Mouse (Mus musculus): ENCODE measurements at regions not wholly inside any gene's neighbourhood (a gene's known extent, or its start where the extent isn't known, plus 50 kb on each side); places are given as distances from the start of the nearest gene placed in this dataset.

DNA sequence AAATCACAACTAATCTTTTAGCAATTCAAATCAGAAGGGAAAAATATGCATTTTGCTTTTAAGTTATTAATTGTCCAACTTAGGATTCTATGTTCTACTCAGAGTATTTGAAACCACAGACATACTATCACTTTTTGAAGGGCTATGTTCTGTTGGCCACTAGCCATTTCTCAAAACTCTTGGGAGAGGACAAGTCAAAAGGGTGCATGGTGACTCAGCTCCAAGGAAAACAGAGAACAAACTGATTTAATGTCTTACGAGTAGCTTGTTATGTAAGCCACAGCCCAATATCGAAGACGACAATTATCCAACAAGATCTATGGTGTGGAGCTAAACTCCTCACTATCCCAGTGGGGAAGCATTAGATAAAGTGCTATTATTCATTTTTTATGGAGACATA, 247.6 kb downstream of the Kcnj2 start:
- no peak overlapping the region for H3K4me2 ChIP-seq (ENCODE audit: low read length)
- WGBS: 86% methylated on average over 3 of the region's 3 CpGs
- no peak overlapping the region for H3K9ac ChIP-seq (replicated peaks; ENCODE audit: low read depth, low read length)
- no peaks in the 10 kb centered on the region for H3K36me3 ChIP-seq (ENCODE audit: control insufficient read depth, insufficient read depth)
- no peak overlapping the region for H3K4me3 ChIP-seq (replicated peaks; ENCODE audit: low read length)
- H3K9me3 ChIP-seq (ENCODE audit: control insufficient read depth, low read length): no peaks in the 10 kb centered on the region
- no peaks in the 10 kb centered on the region for H3K4me1 ChIP-seq (replicated peaks; ENCODE audit: control insufficient read depth, insufficient read depth, low read length)
- no peaks in the 10 kb centered on the region for H3K27me3 ChIP-seq (replicated peaks; ENCODE audit: control insufficient read depth, insufficient read depth, low read length)
- no peak for ATAC-seq
- no peak overlapping the region for H3K27ac ChIP-seq (ENCODE audit: low read length)

DNA sequence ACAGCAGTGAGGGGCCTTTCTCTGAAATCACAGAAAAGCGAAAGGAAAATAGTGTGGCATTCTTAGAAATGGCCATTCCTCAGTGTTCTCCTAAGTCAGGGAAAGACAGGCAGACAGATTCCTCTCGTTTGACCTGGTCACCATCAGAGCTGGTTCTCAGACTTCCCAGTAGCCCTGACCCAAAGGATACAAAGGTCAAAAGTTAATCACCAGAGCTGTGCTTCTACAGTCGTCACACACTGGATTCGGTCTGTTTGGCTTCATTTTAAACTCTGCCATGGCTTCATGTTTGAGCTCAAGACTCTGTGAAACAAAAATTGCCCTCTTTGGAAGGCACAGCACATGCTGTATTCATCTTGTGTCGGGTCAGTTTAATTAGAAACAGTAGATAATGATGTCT, 255.6 kb downstream of the Kcnj2 start:
- Histone ChIP-seq H3K27ac (ENCODE audit: low read length) (no peak overlapping the region), H3K9ac (replicated peaks; ENCODE audit: low read depth, low read length) (no peak overlapping the region), H3K4me2 (ENCODE audit: low read length) (no peak overlapping the region), H3K4me3 (replicated peaks; ENCODE audit: low read length) (no peak overlapping the region), H3K27me3 (replicated peaks; ENCODE audit: control insufficient read depth, insufficient read depth, low read length) (no peaks in the 10 kb centered on the region), H3K36me3 (ENCODE audit: control insufficient read depth, insufficient read depth) (no peaks in the 10 kb centered on the region), H3K4me1 (replicated peaks; ENCODE audit: control insufficient read depth, insufficient read depth, low read length) (no peaks in the 10 kb centered on the region), H3K9me3 (ENCODE audit: control insufficient read depth, low read length) (no peaks in the 10 kb centered on the region)
- 73% methylated on average over 5 of the region's 5 CpGs for WGBS
- no peak for ATAC-seq

DNA sequence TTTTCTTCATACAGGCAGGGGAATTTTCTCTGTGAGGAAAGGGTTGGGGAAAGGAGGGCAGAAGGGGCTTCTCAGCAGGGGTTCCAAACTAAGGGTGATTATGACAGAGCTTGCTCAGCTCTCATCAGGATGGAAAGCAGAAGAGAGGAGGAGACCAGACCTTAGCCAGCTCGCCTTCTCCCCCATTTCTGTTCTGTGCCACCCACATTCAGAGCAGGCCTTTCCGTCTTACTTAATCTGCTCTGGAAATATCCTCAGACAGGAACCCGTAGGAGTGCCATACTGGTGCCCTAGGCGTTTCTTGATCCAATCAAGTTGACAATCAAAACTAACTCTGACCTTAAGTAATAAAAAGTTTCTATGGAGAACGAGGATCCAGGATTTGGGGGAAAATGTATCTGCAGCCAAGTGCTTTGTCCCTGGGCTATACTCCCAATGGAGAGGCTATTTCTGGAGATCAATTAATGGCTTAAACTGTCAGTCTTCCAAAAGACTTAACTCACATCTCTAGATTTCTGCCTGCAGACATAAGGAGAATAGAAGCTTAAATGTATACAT, 258.6 kb downstream of the Kcnj2 start:
- Histone ChIP-seq H3K27me3 (replicated peaks; ENCODE audit: control insufficient read depth, insufficient read depth, low read length) (no peaks in the 10 kb centered on the region), H3K4me1 (replicated peaks; ENCODE audit: control insufficient read depth, insufficient read depth, low read length) (no peaks in the 10 kb centered on the region), H3K27ac (ENCODE audit: low read length) (no peak overlapping the region), H3K36me3 (ENCODE audit: control insufficient read depth, insufficient read depth) (no peaks in the 10 kb centered on the region), H3K9ac (replicated peaks; ENCODE audit: low read depth, low read length) (no peak overlapping the region), H3K4me3 (replicated peaks; ENCODE audit: low read length) (no peak overlapping the region), H3K4me2 (ENCODE audit: low read length) (no peak overlapping the region), H3K9me3 (ENCODE audit: control insufficient read depth, low read length) (no peaks in the 10 kb centered on the region)
- WGBS: 76% methylated on average over 5 of the region's 5 CpGs
- no peak for ATAC-seq

DNA sequence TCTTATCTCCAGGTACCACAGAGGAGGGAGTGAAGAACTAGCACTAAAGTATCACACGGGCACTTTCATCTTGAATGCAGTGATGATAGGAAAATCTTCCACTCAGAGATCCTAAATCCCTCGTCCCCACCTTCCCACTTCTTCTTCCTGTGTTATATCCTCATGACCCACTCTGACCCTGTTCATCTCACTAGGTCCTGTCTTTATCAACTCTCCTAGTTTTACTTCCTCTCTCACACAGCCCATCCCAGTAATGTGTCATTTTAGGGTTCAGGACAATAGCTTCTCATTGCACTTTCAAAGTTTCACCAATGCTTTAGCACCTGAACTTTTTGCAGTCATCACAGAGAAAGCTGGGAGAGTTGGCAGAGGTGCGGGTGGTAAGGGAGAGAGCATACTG, 261.0 kb downstream of the Kcnj2 start:
- 91% methylated on average over 3 of the region's 3 CpGs for WGBS
- Histone ChIP-seq H3K4me1 (replicated peaks; ENCODE audit: control insufficient read depth, insufficient read depth, low read length) (no peaks in the 10 kb centered on the region), H3K27me3 (replicated peaks; ENCODE audit: control insufficient read depth, insufficient read depth, low read length) (no peaks in the 10 kb centered on the region), H3K9ac (replicated peaks; ENCODE audit: low read depth, low read length) (no peak overlapping the region), H3K4me2 (ENCODE audit: low read length) (no peak overlapping the region), H3K4me3 (replicated peaks; ENCODE audit: low read length) (no peak overlapping the region), H3K36me3 (ENCODE audit: control insufficient read depth, insufficient read depth) (no peaks in the 10 kb centered on the region), H3K27ac (ENCODE audit: low read length) (no peak overlapping the region), H3K9me3 (ENCODE audit: control insufficient read depth, low read length) (no peaks in the 10 kb centered on the region)
- no peak for ATAC-seq

GRCm38 (mm10) chr11:111328258-111328657, 262.3 kb downstream of the Kcnj2 start:
- Histone ChIP-seq H3K4me2 (ENCODE audit: low read length) (no peak overlapping the region), H3K4me1 (replicated peaks; ENCODE audit: control insufficient read depth, insufficient read depth, low read length) (no peaks in the 10 kb centered on the region), H3K27me3 (replicated peaks; ENCODE audit: control insufficient read depth, insufficient read depth, low read length) (no peaks in the 10 kb centered on the region), H3K36me3 (ENCODE audit: control insufficient read depth, insufficient read depth) (no peaks in the 10 kb centered on the region), H3K4me3 (replicated peaks; ENCODE audit: low read length) (no peak overlapping the region), H3K9me3 (ENCODE audit: control insufficient read depth, low read length) (no peaks in the 10 kb centered on the region), H3K27ac (ENCODE audit: low read length) (no peak overlapping the region), H3K9ac (replicated peaks; ENCODE audit: low read depth, low read length) (no peak overlapping the region)
- WGBS: 30% methylated on average over 1 of the region's 1 CpGs
- ATAC-seq: no peak

GRCm38 (mm10) chr11:111331592-111331991, 265.6 kb downstream of the Kcnj2 start:
- no peak for ATAC-seq
- no peaks in the 10 kb centered on the region for H3K4me1 ChIP-seq (replicated peaks; ENCODE audit: control insufficient read depth, insufficient read depth, low read length)
- H3K9me3 ChIP-seq (ENCODE audit: control insufficient read depth, low read length): no peaks in the 10 kb centered on the region
- no peak overlapping the region for H3K4me2 ChIP-seq (ENCODE audit: low read length)
- no peak overlapping the region for H3K27ac ChIP-seq (ENCODE audit: low read length)
- no peaks in the 10 kb centered on the region for H3K27me3 ChIP-seq (replicated peaks; ENCODE audit: control insufficient read depth, insufficient read depth, low read length)
- no peaks in the 10 kb centered on the region for H3K36me3 ChIP-seq (ENCODE audit: control insufficient read depth, insufficient read depth)
- no peak overlapping the region for H3K4me3 ChIP-seq (replicated peaks; ENCODE audit: low read length)
- H3K9ac ChIP-seq (replicated peaks; ENCODE audit: low read depth, low read length): no peak overlapping the region

GRCm38 (mm10) chr11:111333021-111333420, 267.1 kb downstream of the Kcnj2 start:
- no peak for ATAC-seq
- 81% methylated on average over 3 of the region's 3 CpGs for WGBS
- no peaks in the 10 kb centered on the region for H3K9me3 ChIP-seq (ENCODE audit: control insufficient read depth, low read length)

DNA sequence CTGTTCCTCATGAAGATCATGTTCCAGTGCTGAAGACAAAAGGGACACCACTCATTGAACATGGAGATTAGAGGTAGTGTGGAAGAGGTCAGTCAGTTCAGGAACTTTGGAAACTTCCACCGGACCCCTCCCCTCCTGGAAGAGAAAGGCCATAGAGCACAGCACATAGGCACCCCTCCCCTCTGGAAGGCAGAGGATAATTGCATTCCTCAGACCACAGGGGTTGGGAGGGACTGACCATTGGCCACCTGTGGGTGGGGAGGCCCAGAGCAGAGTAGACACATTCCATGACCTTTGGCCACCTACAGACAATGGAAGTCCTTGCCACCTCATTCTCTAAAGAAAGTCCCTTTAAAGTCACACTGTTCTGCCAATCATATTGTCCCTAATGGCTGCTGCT, 281.6 kb downstream of the Kcnj2 start:
- no peaks in the 10 kb centered on the region for H3K27me3 ChIP-seq (replicated peaks; ENCODE audit: control insufficient read depth, insufficient read depth, low read length)
- no peak overlapping the region for H3K27ac ChIP-seq (ENCODE audit: low read length)
- ATAC-seq: no peak
- H3K4me2 ChIP-seq (ENCODE audit: low read length): no peak overlapping the region
- H3K9me3 ChIP-seq (ENCODE audit: control insufficient read depth, low read length): no peaks in the 10 kb centered on the region
- WGBS: 4% methylated on average over 1 of the region's 1 CpGs
- H3K4me1 ChIP-seq (replicated peaks; ENCODE audit: control insufficient read depth, insufficient read depth, low read length): no peaks in the 10 kb centered on the region
- H3K9ac ChIP-seq (replicated peaks; ENCODE audit: low read depth, low read length): no peak overlapping the region
- H3K4me3 ChIP-seq (replicated peaks; ENCODE audit: low read length): no peak overlapping the region
- no peaks in the 10 kb centered on the region for H3K36me3 ChIP-seq (ENCODE audit: control insufficient read depth, insufficient read depth)

More at GRCm38 (mm10) chr11:111333021-111333420, 267.1 kb downstream of the Kcnj2 start:
- Histone ChIP-seq H3K4me3 (replicated peaks; ENCODE audit: low read length) (no peak overlapping the region), H3K36me3 (ENCODE audit: control insufficient read depth, insufficient read depth) (no peaks in the 10 kb centered on the region), H3K4me2 (ENCODE audit: low read length) (no peak overlapping the region), H3K27me3 (replicated peaks; ENCODE audit: control insufficient read depth, insufficient read depth, low read length) (no peaks in the 10 kb centered on the region), H3K27ac (ENCODE audit: low read length) (no peak overlapping the region), H3K4me1 (replicated peaks; ENCODE audit: control insufficient read depth, insufficient read depth, low read length) (no peaks in the 10 kb centered on the region), H3K9ac (replicated peaks; ENCODE audit: low read depth, low read length) (no peak overlapping the region)

DNA sequence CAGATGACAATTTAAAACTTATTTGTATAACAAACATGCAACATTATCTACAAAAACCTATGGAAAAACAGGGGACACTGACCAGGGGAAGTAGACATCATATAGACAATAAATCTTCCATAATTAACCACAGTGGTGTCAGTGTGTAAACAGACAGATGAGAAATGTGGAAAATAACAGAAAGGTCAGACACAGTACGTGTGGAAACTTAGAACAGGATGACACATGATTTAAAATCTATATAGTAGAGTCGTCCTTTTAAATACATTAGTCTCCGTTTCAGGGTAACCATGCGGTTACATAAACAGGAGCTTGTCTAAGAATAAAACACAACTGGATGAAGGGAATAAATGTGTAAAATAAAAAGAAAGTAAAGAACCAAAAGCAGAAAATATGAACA, 284.1 kb downstream of the Kcnj2 start:
- H3K27ac ChIP-seq (ENCODE audit: low read length): no peak overlapping the region
- H3K4me3 ChIP-seq (replicated peaks; ENCODE audit: low read length): no peak overlapping the region
- no peaks in the 10 kb centered on the region for H3K36me3 ChIP-seq (ENCODE audit: control insufficient read depth, insufficient read depth)
- no peaks in the 10 kb centered on the region for H3K9me3 ChIP-seq (ENCODE audit: control insufficient read depth, low read length)
- ATAC-seq: no peak
- H3K27me3 ChIP-seq (replicated peaks; ENCODE audit: control insufficient read depth, insufficient read depth, low read length): no peaks in the 10 kb centered on the region
- no peak overlapping the region for H3K9ac ChIP-seq (replicated peaks; ENCODE audit: low read depth, low read length)
- H3K4me1 ChIP-seq (replicated peaks; ENCODE audit: control insufficient read depth, insufficient read depth, low read length): no peaks in the 10 kb centered on the region
- H3K4me2 ChIP-seq (ENCODE audit: low read length): no peak overlapping the region
- 86% methylated on average over 4 of the region's 4 CpGs for WGBS

DNA sequence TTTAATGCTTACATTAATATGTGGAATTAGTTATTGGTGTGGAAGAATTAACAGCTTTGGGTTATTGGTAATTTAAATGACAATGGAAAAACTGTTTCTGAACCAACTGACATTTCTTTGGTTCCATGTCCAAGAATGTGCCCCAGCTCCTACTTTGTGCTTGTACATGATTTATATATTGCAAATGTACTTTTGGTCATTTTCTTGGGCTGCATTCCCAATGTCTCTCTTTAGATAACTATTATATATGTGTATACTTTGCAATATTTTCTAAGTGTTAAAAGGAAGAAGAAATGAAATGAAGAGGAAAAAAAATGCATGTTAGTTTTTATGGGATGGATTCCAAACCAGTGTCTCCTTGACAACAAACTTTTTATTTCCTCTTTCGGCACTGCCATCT, 297.4 kb downstream of the Kcnj2 start:
- no peaks in the 10 kb centered on the region for H3K36me3 ChIP-seq (ENCODE audit: control insufficient read depth, insufficient read depth)
- H3K9me3 ChIP-seq (ENCODE audit: control insufficient read depth, low read length): no peaks in the 10 kb centered on the region
- ATAC-seq: no peak
- 79% methylated on average over 1 of the region's 1 CpGs for WGBS
- no peak overlapping the region for H3K27ac ChIP-seq (ENCODE audit: low read length)
- H3K9ac ChIP-seq (replicated peaks; ENCODE audit: low read depth, low read length): no peak overlapping the region
- H3K4me3 ChIP-seq (replicated peaks; ENCODE audit: low read length): no peak overlapping the region
- no peak overlapping the region for H3K4me2 ChIP-seq (ENCODE audit: low read length)
- no peaks in the 10 kb centered on the region for H3K4me1 ChIP-seq (replicated peaks; ENCODE audit: control insufficient read depth, insufficient read depth, low read length)
- no peaks in the 10 kb centered on the region for H3K27me3 ChIP-seq (replicated peaks; ENCODE audit: control insufficient read depth, insufficient read depth, low read length)
